Mouse (Mus musculus) lung, postnatal 0 days (tissue): ENCODE measurements around the gene Rfwd3. TPM values are rescaled to one million over a fixed set of nuclear protein-coding genes. Genes with fewer than 3 reads are reported as not detected.

ENCODE experiments used
- ATAC-seq: fragments of 200-750 bp; cut with Nextera tagmentation; 2 replicates; pipeline ENCODE4 v1.8.0; 2017; ENCODE audit warnings: moderate library complexity
- DNase-seq: peaks from one replicate; pipeline ENCODE4 v3.0.0-alpha.2; 2016; ENCODE audit warnings: low spot score
- H3K27ac ChIP-seq: fragments of 300-500 bp; sonication (generic); 2 replicates; pipeline ENCODE4 v1.5.1; 2014; ENCODE audit warnings: antibody characterized with exemption, mild to moderate bottlenecking, low read length, mixed read lengths
- H3K27me3 ChIP-seq: fragments of 300-500 bp; sonication (generic); replicated peaks from 2 replicates; pipeline ENCODE4 v1.6.1; 2014; ENCODE audit warnings: low read length, mixed read lengths; ENCODE audit not compliant: insufficient read depth
- H3K36me3 ChIP-seq: fragments of 300-500 bp; sonication (generic); 2 replicates; pipeline ENCODE4 v1.6.1; 2014; ENCODE audit warnings: low read length, mixed read lengths; ENCODE audit not compliant: insufficient read depth
- H3K4me1 ChIP-seq: fragments of 300-500 bp; sonication (generic); 2 replicates; pipeline ENCODE4 v1.6.1; 2014; ENCODE audit warnings: antibody characterized with exemption, low read depth, low read length, mixed read lengths; ENCODE audit not compliant: insufficient read depth
- H3K4me2 ChIP-seq: fragments of 300-500 bp; sonication (generic); replicated peaks from 2 replicates; pipeline ENCODE4 v1.6.1; 2014; ENCODE audit warnings: low read depth, mild to moderate bottlenecking, low read length, moderate library complexity, mixed read lengths
- H3K4me3 ChIP-seq: fragments of 300-500 bp; sonication (generic); 2 replicates; pipeline ENCODE4 v1.5.1; 2014; ENCODE audit warnings: low read depth, low read length
- H3K9ac ChIP-seq: fragments of 300-500 bp; sonication (generic); replicated peaks from 2 replicates; pipeline ENCODE4 v1.6.1; 2014; ENCODE audit warnings: low read depth, mild to moderate bottlenecking
- H3K9me3 ChIP-seq: fragments of 300-500 bp; sonication (generic); 2 replicates; pipeline ENCODE4 v1.6.1; 2016; ENCODE audit warnings: low read length, mixed read lengths
- CTCF ChIP-seq: IDR thresholded peaks from 2 replicates; pipeline ENCODE4 v1.5.1; 2016; ENCODE audit warnings: antibody characterized with exemption, mild to moderate bottlenecking
- EP300 ChIP-seq: IDR thresholded peaks from 2 replicates; pipeline ENCODE4 v1.6.1; 2016; ENCODE audit warnings: antibody characterized with exemption, mild to moderate bottlenecking, control low read depth
- WGBS: fragments of 180-500 bp; shearing (Covaris S2); extraction: QIAGEN DNeasy Blood & Tissue Kit; methylation state at CpG from one replicate; pipeline ENCODE4 v1.1.7; 2014; 5-methylcytosine and 5-hydroxymethylcytosine counted together
- polyA plus RNA-seq: library from polyadenylated mRNA; unstranded; fragments of >200 nt; fragmentation: Nextera tagmentation; extraction: Ambion mirVana; gene quantifications from 2 replicates; pipeline ENCODE4 v1.2.1, GENCODE M21; 2015

Rfwd3 gene
- polyA plus RNA-seq, 1 experiment from 2014 or later: 10.5 TPM

GRCm38 (mm10) chr8:111261981-111262381, 38.0 kb downstream of the Rfwd3 start:
- TF ChIP-seq EP300: no peak
- TF ChIP-seq CTCF: no peak
- no peaks in the 10 kb centered on the region for H3K4me1 ChIP-seq
- H3K36me3 ChIP-seq: no peaks in the 10 kb centered on the region
- H3K4me3 ChIP-seq: no peak overlapping the region
- DNase-seq (no peak), ATAC-seq (no peak)
- H3K9ac ChIP-seq: no peak overlapping the region
- no peaks in the 10 kb centered on the region for H3K9me3 ChIP-seq
- no peak overlapping the region for H3K4me2 ChIP-seq
- H3K27me3 ChIP-seq: no peaks in the 10 kb centered on the region
- 38% methylated on average over 4 of the region's 4 CpGs for WGBS
- H3K27ac ChIP-seq: no peak overlapping the region

- Histone ChIP-seq H3K9me3 (no peaks in the 10 kb centered on the region), H3K9ac (no peak overlapping the region), H3K27me3 (no peaks in the 10 kb centered on the region), H3K4me3 (no peak overlapping the region), H3K27ac (no peak overlapping the region), H3K4me1 (no peaks in the 10 kb centered on the region), H3K4me2 (no peak overlapping the region), H3K36me3 (no peaks in the 10 kb centered on the region)
- DNase-seq (no peak), ATAC-seq (no peak)
- WGBS: 96% methylated on average over 5 of the region's 5 CpGs
- TF ChIP-seq EP300: no peak
- no peak for TF ChIP-seq CTCF
Observed at GRCm38 (mm10) chr8:111260251-111260650, 39.8 kb downstream of the Rfwd3 start.

GRCm38 (mm10) chr8:111259408-111259741, 40.6 kb downstream of the Rfwd3 start:
- peak overlapping the region; percentile 94 for H3K27ac ChIP-seq
- TF ChIP-seq EP300 (no peak), CTCF (no peak)
- peak overlapping the region; percentile 98 for H3K4me3 ChIP-seq
- no peaks in the 10 kb centered on the region for H3K36me3 ChIP-seq
- no peaks in the 10 kb centered on the region for H3K4me1 ChIP-seq
- H3K9ac ChIP-seq: peak overlapping the region; percentile 83
- 10% methylated on average over 13 of the region's 13 CpGs for WGBS
- DNase-seq (no peak), ATAC-seq (peak; percentile 39)
- peak overlapping the region; percentile 66 for H3K4me2 ChIP-seq
- no peaks in the 10 kb centered on the region for H3K27me3 ChIP-seq
- H3K9me3 ChIP-seq: no peaks in the 10 kb centered on the region

- Histone ChIP-seq H3K27ac (peak within 1 kb of the TSS; percentile 94), H3K9me3 (no peaks in the 10 kb centered on the region), H3K4me3 (peak within 1 kb of the TSS; percentile 98), H3K36me3 (no peaks in the 10 kb centered on the region), H3K4me1 (no peaks in the 10 kb centered on the region), H3K27me3 (no peaks in the 10 kb centered on the region), H3K9ac (peak within 1 kb of the TSS; percentile 83), H3K4me2 (peak within 1 kb of the TSS; percentile 66)
- ATAC-seq (peak; percentile 97), DNase-seq (peak; percentile 96)
- WGBS: 1% methylated on average over 74 of the region's 76 CpGs
- TF ChIP-seq EP300 (no peak), CTCF (peak; percentile 3; the same call in 1 of the 2 replicates)
Observed at GRCm38 (mm10) chr8:111258631-111259407, 41.2 kb downstream of the Rfwd3 start, which contains the start of gene Glg1. Gene Glg1, minus strand, starts transcription at chr8:111259216.

- no peak for TF ChIP-seq CTCF
- TF ChIP-seq EP300: no peak
Observed at GRCm38 (mm10) chr8:111258010-111258630, 41.9 kb downstream of the Rfwd3 start.

GRCm38 (mm10) chr8:111252487-111253112, 47.4 kb downstream of the Rfwd3 start:
- TF ChIP-seq CTCF (no peak), EP300 (no peak)
- no peaks in the 10 kb centered on the region for H3K36me3 ChIP-seq
- DNase-seq: no peak
- H3K9me3 ChIP-seq: no peaks in the 10 kb centered on the region
- H3K27me3 ChIP-seq: no peaks in the 10 kb centered on the region
- no peak overlapping the region for H3K4me2 ChIP-seq
- H3K9ac ChIP-seq: no peak overlapping the region
- H3K4me1 ChIP-seq: no peaks in the 10 kb centered on the region
- H3K4me3 ChIP-seq: no peak overlapping the region
- H3K27ac ChIP-seq: no peak overlapping the region
- 55% methylated on average over 4 of the region's 4 CpGs for WGBS
- no peak for ATAC-seq

More at GRCm38 (mm10) chr8:111258010-111258630, 41.9 kb downstream of the Rfwd3 start:
- Histone ChIP-seq H3K4me1 (no peaks in the 10 kb centered on the region), H3K4me2 (peak overlapping the region; percentile 66), H3K36me3 (no peaks in the 10 kb centered on the region), H3K27ac (peak overlapping the region; percentile 94), H3K9me3 (no peaks in the 10 kb centered on the region), H3K9ac (peak overlapping the region; percentile 83), H3K27me3 (no peaks in the 10 kb centered on the region), H3K4me3 (peak overlapping the region; percentile 98)
- under 1% methylated on average over 23 of the region's 26 CpGs for WGBS
- DNase-seq (no peak), ATAC-seq (peak; percentile 30; the same call in 1 of the 2 replicates)
